Mouse (Mus musculus): ENCODE measurements around the gene Gpx5.

- no peak for TF ChIP-seq TAL1 (IDR thresholded peaks at IDR 0.05; ENCODE audit: low read length)
- TF ChIP-seq GATA1 (IDR thresholded peaks at IDR 0.05; ENCODE audit: low read length) = no peak
Measured at GRCm38 (mm10) chr13:21259171-21259631, 33.3 kb downstream of the Gpx5 start.

All from erythroblast, embryonic 14.5 days (primary cell).